Mouse (Mus musculus) small intestine, adult 2 months (tissue): Measurements from ENCODE around the gene Fzd9. TPM values are rescaled to one million over a fixed set of nuclear protein-coding genes. Genes with fewer than 3 reads are reported as not detected.

Experiments
- H3K27ac ChIP-seq: fragments of 200-500 bp; 2 replicates; pipeline ENCODE4 v1.5.1; 2012; ENCODE audit warnings: low read depth, low read length, control low read depth, inconsistent platforms; ENCODE audit not compliant: insufficient read depth
- H3K27me3 ChIP-seq: fragments of 200-500 bp; 2 replicates; pipeline ENCODE4 v1.6.1; 2012; ENCODE audit warnings: mild to moderate bottlenecking, moderate library complexity, low read length, inconsistent platforms; ENCODE audit not compliant: control insufficient read depth, insufficient read depth
- H3K36me3 ChIP-seq: fragments of 200-500 bp; 2 replicates; pipeline ENCODE4 v1.6.1; 2012; ENCODE audit warnings: mild to moderate bottlenecking, low read length, control low read depth, inconsistent platforms; ENCODE audit not compliant: control insufficient read depth, insufficient read depth
- H3K4me1 ChIP-seq: fragments of 200-500 bp; 2 replicates; pipeline ENCODE4 v1.6.1; 2012; ENCODE audit warnings: low read length, inconsistent platforms, mixed read lengths; ENCODE audit not compliant: control insufficient read depth, insufficient read depth, insufficient read length
- H3K4me3 ChIP-seq: fragments of 200-500 bp; 2 replicates; pipeline ENCODE4 v1.5.1; 2012; ENCODE audit warnings: low read depth, mild to moderate bottlenecking, control low read depth, inconsistent platforms, low read length, moderate library complexity
- CTCF ChIP-seq: fragments of 200-500 bp; IDR thresholded peaks from 2 replicates; pipeline ENCODE4 v1.5.1; 2012; ENCODE audit warnings: low read depth, mild to moderate bottlenecking, control low read depth, inconsistent platforms, low read length, moderate library complexity, mixed read lengths; ENCODE audit not compliant: insufficient replicate concordance, insufficient read length; ENCODE audit errors: extremely low read depth
- POLR2A ChIP-seq: fragments of 200-500 bp; IDR thresholded peaks from 2 replicates; pipeline ENCODE4 v1.6.1; 2012; ENCODE audit warnings: low read depth, mild to moderate bottlenecking, control low read depth, inconsistent platforms, low read length, moderate library complexity
- WGBS: fragments of 180-500 bp; shearing (Covaris S2); methylation state at CpG from one replicate; pipeline ENCODE4 v1.1.7; 2018; 5-methylcytosine and 5-hydroxymethylcytosine counted together
- polyA plus RNA-seq: library from polyadenylated mRNA; depleted of rRNA; stranded (reverse); fragments of >200 nt; gene quantifications from 2 replicates; pipeline ENCODE4 v1.2.3, GENCODE M21; 2012; rRNA removed

Fzd9 gene
- polyA plus RNA-seq, 1 experiment = 8.7 TPM

GRCm38 (mm10) chr5:135208197-135208596 is 42.8 kb downstream of the Fzd9 start:
- H3K4me3 ChIP-seq = no peak overlapping the region
- WGBS = 95% methylated on average over 1 of the region's 1 CpGs
- H3K27ac ChIP-seq = no peak overlapping the region
- TF ChIP-seq CTCF = no peak
- TF ChIP-seq POLR2A = no peak
- no peaks in the 10 kb centered on the region for H3K27me3 ChIP-seq
- H3K4me1 ChIP-seq = no peaks in the 10 kb centered on the region
- H3K36me3 ChIP-seq = peaks cover 57% of the 10 kb centered on the region

GRCm38 (mm10) chr5:135202763-135203162 is 48.3 kb downstream of the Fzd9 start:
- Histone ChIP-seq H3K36me3 (peaks cover 57% of the 10 kb centered on the region), H3K27me3 (no peaks in the 10 kb centered on the region), H3K27ac (no peak overlapping the region), H3K4me3 (no peak overlapping the region), H3K4me1 (no peaks in the 10 kb centered on the region)
- TF ChIP-seq CTCF (no peak), POLR2A (no peak)
- WGBS = 86% methylated on average over 3 of the region's 3 CpGs

Other genes starting within 250 kb of the Fzd9 start
- gene Abhd11, start 242.1 kb downstream of the Fzd9 start, polyA plus RNA-seq = 48.1 and 90.7 TPM in 2 replicates
- 4.6 and 5.1 TPM in 2 replicates for gene Stx1a, start 227.7 kb downstream of the Fzd9 start, polyA plus RNA-seq
- gene Dnajc30, start 187.0 kb downstream of the Fzd9 start, polyA plus RNA-seq = 30.1 and 46.4 TPM in 2 replicates
- 31.2 and 43.7 TPM in 2 replicates for gene Bud23, start 186.3 kb downstream of the Fzd9 start, polyA plus RNA-seq
- 3.0 and 7.0 TPM in 2 replicates for gene Vps37d, start 173.0 kb downstream of the Fzd9 start, polyA plus RNA-seq
- 190 and 304 TPM in 2 replicates for gene Mlxipl, start 161.3 kb downstream of the Fzd9 start, polyA plus RNA-seq
- gene Tbl2, start 101.6 kb downstream of the Fzd9 start, polyA plus RNA-seq = 4.8 and 5.3 TPM in 2 replicates
- 12.1 and 28.4 TPM in 2 replicates for gene Bcl7b, start 82.9 kb downstream of the Fzd9 start, polyA plus RNA-seq
- 6.9 and 14.7 TPM in 2 replicates for gene Baz1b, start 64.0 kb downstream of the Fzd9 start, polyA plus RNA-seq
- gene Fkbp6, start 98.8 kb upstream of the Fzd9 start, polyA plus RNA-seq = not detected in 2 replicates
- 1.6 TPM in 1 of 2 replicates, not detected in the other for gene Trim50, start 102.1 kb upstream of the Fzd9 start, polyA plus RNA-seq
- gene Nsun5, start 118.7 kb upstream of the Fzd9 start, polyA plus RNA-seq = 10.9 and 14.2 TPM in 2 replicates
- gene Pom121, start 143.3 kb upstream of the Fzd9 start, polyA plus RNA-seq = 18.2 and 26.3 TPM in 2 replicates